Mouse (Mus musculus) kidney, adult 2 months (tissue): ENCODE data around the gene Cnot3.

Experiments used
- CTCF ChIP-seq: fragments of 200-500 bp; conservative IDR thresholded peaks from 2 replicates; pipeline ENCODE4 v1.5.1; 2011; ENCODE audit warnings: low read depth, mild to moderate bottlenecking, control low read depth, low read length, moderate library complexity, mixed read lengths; ENCODE audit not compliant: insufficient read depth, insufficient read length
- POLR2A ChIP-seq: fragments of 200-500 bp; IDR thresholded peaks from one replicate; pipeline ENCODE4 v1.6.1; 2011; ENCODE audit warnings: low read depth, low read length, control low read depth

DNA sequence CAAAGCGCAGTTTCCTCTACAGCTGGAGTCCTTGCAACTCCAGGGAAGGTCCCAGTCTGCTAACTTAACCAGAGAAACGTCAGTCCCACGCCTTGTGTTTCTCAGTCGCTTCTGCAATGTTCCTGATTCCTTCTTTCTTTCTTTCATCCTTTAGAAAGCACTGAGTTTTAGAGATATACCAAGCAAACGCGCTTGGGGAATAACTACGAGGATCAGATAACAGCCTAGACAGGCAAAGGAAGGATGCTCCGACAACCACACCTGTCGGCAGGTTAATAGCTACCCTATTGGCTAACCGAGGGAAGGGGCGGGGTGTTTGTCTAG is 758 bp upstream of the Cnot3 start:
- TF ChIP-seq CTCF: no peak
- TF ChIP-seq POLR2A: no peak
